Mouse (Mus musculus): ENCODE results near the gene Kcnab2. TPM values are rescaled to one million over a fixed set of nuclear protein-coding genes. Genes with fewer than 3 reads are reported as not detected.

Kcnab2 gene
- total and polyA plus RNA-seq, 2 experiments from 2014 or later = 1.1 to 1.5 TPM

- Histone ChIP-seq H3K4me2 (ENCODE audit: low read depth, low read length) (no peak overlapping the region), H3K4me1 (ENCODE audit: control insufficient read depth, insufficient read depth) (no peaks in the 10 kb centered on the region), H3K36me3 (replicated peaks; ENCODE audit: control insufficient read depth, insufficient read depth, low read length) (peaks cover 5% of the 10 kb centered on the region; the same call in 1 of the 2 replicates), H3K9me3 (replicated peaks; ENCODE audit: control insufficient read depth, low read length) (peaks cover 2% of the 10 kb centered on the region; the same call in 1 of the 2 replicates), H3K27me3 (ENCODE audit: control insufficient read depth, insufficient read depth, low read length) (no peaks in the 10 kb centered on the region), H3K27ac (ENCODE audit: low read depth) (no peak overlapping the region), H3K9ac (replicated peaks; ENCODE audit: low read depth, low read length) (no peak overlapping the region), H3K4me3 (ENCODE audit: low read depth, low read length) (no peak overlapping the region)
- no peak for ATAC-seq (ENCODE audit: insufficient read depth, low read depth)
- no peak for TF ChIP-seq CTCF (IDR thresholded peaks at IDR 0.05; ENCODE audit: low read depth)
- TF ChIP-seq EP300 (IDR thresholded peaks at IDR 0.05; ENCODE audit: low read depth) = no peak
- 40% methylated on average over 20 of the region's 20 CpGs for WGBS
- no peak for DNase-seq (ENCODE audit: low spot score)
Measured at GRCm38 (mm10) chr4:152494360-152494879, 16.7 kb upstream of the Kcnab2 start.

GRCm38 (mm10) chr4:152491250-152491899 is 13.7 kb upstream of the Kcnab2 start:
- Histone ChIP-seq H3K4me3 (ENCODE audit: low read depth, low read length) (no peak overlapping the region), H3K9me3 (replicated peaks; ENCODE audit: control insufficient read depth, low read length) (no peaks in the 10 kb centered on the region), H3K4me1 (ENCODE audit: control insufficient read depth, insufficient read depth) (no peaks in the 10 kb centered on the region), H3K4me2 (ENCODE audit: low read depth, low read length) (no peak overlapping the region), H3K36me3 (replicated peaks; ENCODE audit: control insufficient read depth, insufficient read depth, low read length) (no peaks in the 10 kb centered on the region), H3K27me3 (ENCODE audit: control insufficient read depth, insufficient read depth, low read length) (no peaks in the 10 kb centered on the region), H3K9ac (replicated peaks; ENCODE audit: low read depth, low read length) (no peak overlapping the region), H3K27ac (ENCODE audit: low read depth) (no peak overlapping the region)
- 47% methylated on average over 15 of the region's 15 CpGs for WGBS
- DNase-seq (ENCODE audit: low spot score) (peak; percentile 15), ATAC-seq (ENCODE audit: insufficient read depth, low read depth) (peak; percentile 56; the same call in 1 of the 2 replicates)
- TF ChIP-seq CTCF (IDR thresholded peaks at IDR 0.05; ENCODE audit: low read depth) = peak; percentile 71
- no peak for TF ChIP-seq EP300 (IDR thresholded peaks at IDR 0.05; ENCODE audit: low read depth)

GRCm38 (mm10) chr4:152490311-152490710 is 12.6 kb upstream of the Kcnab2 start:
- 65% methylated on average over 14 of the region's 14 CpGs for WGBS
- no peaks in the 10 kb centered on the region for H3K27me3 ChIP-seq (ENCODE audit: control insufficient read depth, insufficient read depth, low read length)
- H3K4me3 ChIP-seq (ENCODE audit: low read depth, low read length) = no peak overlapping the region
- TF ChIP-seq EP300 (IDR thresholded peaks at IDR 0.05; ENCODE audit: low read depth) (no peak), CTCF (IDR thresholded peaks at IDR 0.05; ENCODE audit: low read depth) (no peak)
- H3K4me2 ChIP-seq (ENCODE audit: low read depth, low read length) = no peak overlapping the region
- H3K9ac ChIP-seq (replicated peaks; ENCODE audit: low read depth, low read length) = no peak overlapping the region
- no peaks in the 10 kb centered on the region for H3K4me1 ChIP-seq (ENCODE audit: control insufficient read depth, insufficient read depth)
- H3K36me3 ChIP-seq (replicated peaks; ENCODE audit: control insufficient read depth, insufficient read depth, low read length) = no peaks in the 10 kb centered on the region
- no peaks in the 10 kb centered on the region for H3K9me3 ChIP-seq (replicated peaks; ENCODE audit: control insufficient read depth, low read length)
- no peak for DNase-seq (ENCODE audit: low spot score)
- no peak overlapping the region for H3K27ac ChIP-seq (ENCODE audit: low read depth)
- ATAC-seq (ENCODE audit: insufficient read depth, low read depth) = peak; percentile 14; the same call in 1 of the 2 replicates

- WGBS = 76% methylated on average over 10 of the region's 10 CpGs
- H3K9ac ChIP-seq (replicated peaks; ENCODE audit: low read depth, low read length) = no peak overlapping the region
- H3K27me3 ChIP-seq (ENCODE audit: control insufficient read depth, insufficient read depth, low read length) = no peaks in the 10 kb centered on the region
- ATAC-seq (ENCODE audit: insufficient read depth, low read depth) = no peak
- H3K4me1 ChIP-seq (ENCODE audit: control insufficient read depth, insufficient read depth) = no peaks in the 10 kb centered on the region
- no peak for DNase-seq (ENCODE audit: low spot score)
- H3K4me3 ChIP-seq (ENCODE audit: low read depth, low read length) = no peak overlapping the region
- no peak overlapping the region for H3K4me2 ChIP-seq (ENCODE audit: low read depth, low read length)
- no peaks in the 10 kb centered on the region for H3K9me3 ChIP-seq (replicated peaks; ENCODE audit: control insufficient read depth, low read length)
- no peaks in the 10 kb centered on the region for H3K36me3 ChIP-seq (replicated peaks; ENCODE audit: control insufficient read depth, insufficient read depth, low read length)
- H3K27ac ChIP-seq (ENCODE audit: low read depth) = no peak overlapping the region
- TF ChIP-seq EP300 (IDR thresholded peaks at IDR 0.05; ENCODE audit: low read depth) = no peak
- no peak for TF ChIP-seq CTCF (IDR thresholded peaks at IDR 0.05; ENCODE audit: low read depth)
Measured at GRCm38 (mm10) chr4:152488046-152488445, 10.4 kb upstream of the Kcnab2 start.

GRCm38 (mm10) chr4:152480426-152480825 is 2.8 kb upstream of the Kcnab2 start:
- Histone ChIP-seq H3K27me3 (ENCODE audit: control insufficient read depth, insufficient read depth, low read length) (peaks cover 19% of the 10 kb centered on the region), H3K9ac (replicated peaks; ENCODE audit: low read depth, low read length) (no peak overlapping the region), H3K4me3 (ENCODE audit: low read depth, low read length) (no peak overlapping the region), H3K27ac (ENCODE audit: low read depth) (no peak overlapping the region), H3K36me3 (replicated peaks; ENCODE audit: control insufficient read depth, insufficient read depth, low read length) (no peaks in the 10 kb centered on the region), H3K4me2 (ENCODE audit: low read depth, low read length) (no peak overlapping the region), H3K9me3 (replicated peaks; ENCODE audit: control insufficient read depth, low read length) (no peaks in the 10 kb centered on the region), H3K4me1 (ENCODE audit: control insufficient read depth, insufficient read depth) (peaks cover 8% of the 10 kb centered on the region; the same call in 1 of the 2 replicates)
- DNase-seq (ENCODE audit: low spot score) = no peak
- ATAC-seq (ENCODE audit: insufficient read depth, low read depth) = no peak
- WGBS = 55% methylated on average over 8 of the region's 8 CpGs
- TF ChIP-seq EP300 (IDR thresholded peaks at IDR 0.05; ENCODE audit: low read depth) (no peak), CTCF (IDR thresholded peaks at IDR 0.05; ENCODE audit: low read depth) (no peak)

Measured in heart, postnatal 0 days (tissue).